Mouse (Mus musculus): ENCODE measurements at regions not wholly inside any gene's neighbourhood (a gene's known extent, or its start where the extent isn't known, plus 50 kb on each side); places are given as distances from the start of the nearest gene placed in this dataset.
"Not testable (repeated sequence)": the region's sequence is repeated elsewhere in the genome, so short reads cannot be mapped to it uniquely, and the experiment has no call there.

- DNase-seq = no peak
These were observed 62.5 kb upstream of the Cpm start for GRCm38 (mm10) chr10:117566648-117567378.

- DNase-seq = no peak
These were observed 63.1 kb upstream of the Cpm start for GRCm38 (mm10) chr10:117566204-117566603.

- DNase-seq = no peak
These were observed 63.7 kb upstream of the Cpm start for GRCm38 (mm10) chr10:117565529-117566086.

DNA sequence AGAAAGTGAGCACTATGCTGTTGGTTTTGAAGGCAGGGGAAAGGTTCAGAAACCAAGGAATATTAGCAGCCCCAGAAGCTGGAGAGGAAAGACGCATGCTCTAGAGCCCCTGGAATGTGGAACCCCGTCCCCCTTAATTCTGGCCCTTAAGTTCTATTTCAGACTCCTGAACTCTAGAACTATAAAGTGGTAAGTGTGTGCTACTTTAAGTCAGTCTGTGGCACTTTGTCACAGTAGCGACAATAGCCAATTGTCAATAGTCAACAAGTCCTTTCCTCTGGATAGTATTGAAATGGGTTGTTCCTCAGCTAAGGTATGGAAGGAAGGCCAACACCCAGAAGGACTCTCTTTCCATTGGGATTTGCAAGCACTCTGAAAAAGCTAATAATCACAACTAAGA is 64.2 kb upstream of the Cpm start:
- DNase-seq = no peak

DNA sequence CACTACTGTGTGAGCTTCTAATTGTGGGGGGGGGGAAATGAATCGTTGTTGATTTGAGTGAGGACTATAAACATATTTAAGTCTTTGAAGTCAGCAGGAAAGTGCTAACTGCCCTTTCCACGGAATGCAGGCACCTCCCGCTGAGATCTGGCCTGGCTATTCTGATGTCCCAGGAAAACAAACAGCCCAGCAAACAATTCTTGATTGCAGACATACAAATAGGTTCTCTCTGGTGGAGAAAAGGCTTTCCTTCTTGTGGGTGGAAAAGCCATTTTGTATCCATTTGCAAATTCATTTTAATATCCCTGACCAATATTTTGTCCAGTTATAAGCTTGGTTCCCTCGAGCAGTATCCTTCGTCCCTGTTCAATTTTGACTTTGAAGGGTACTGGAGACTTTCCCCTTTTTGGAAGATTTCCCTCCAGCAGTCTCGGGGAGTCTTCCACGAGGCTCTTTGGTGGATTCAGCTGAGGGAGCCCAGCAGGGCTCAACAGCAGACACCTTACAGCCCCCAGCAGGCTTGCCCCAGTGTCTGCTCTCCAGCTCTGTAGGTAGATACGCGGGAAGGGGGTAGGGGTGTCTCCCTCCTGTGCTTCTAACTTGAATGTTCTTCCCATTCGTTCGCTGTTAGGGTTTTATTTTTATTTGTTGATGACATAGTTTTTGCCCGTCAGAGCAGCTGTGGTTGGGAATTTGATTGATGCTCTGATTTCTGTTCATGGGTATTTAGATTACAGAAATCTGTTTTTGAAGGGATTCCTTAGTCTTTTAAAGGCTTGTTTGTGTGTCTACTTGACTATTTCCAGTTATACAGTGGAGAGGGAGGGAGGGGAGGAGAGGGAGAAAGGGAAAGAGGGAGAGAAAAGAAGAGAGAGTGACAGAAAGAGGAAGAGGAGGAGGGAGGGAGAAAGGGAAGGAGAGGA is 64.9 kb upstream of the Cpm start:
- DNase-seq = no peak

DNA sequence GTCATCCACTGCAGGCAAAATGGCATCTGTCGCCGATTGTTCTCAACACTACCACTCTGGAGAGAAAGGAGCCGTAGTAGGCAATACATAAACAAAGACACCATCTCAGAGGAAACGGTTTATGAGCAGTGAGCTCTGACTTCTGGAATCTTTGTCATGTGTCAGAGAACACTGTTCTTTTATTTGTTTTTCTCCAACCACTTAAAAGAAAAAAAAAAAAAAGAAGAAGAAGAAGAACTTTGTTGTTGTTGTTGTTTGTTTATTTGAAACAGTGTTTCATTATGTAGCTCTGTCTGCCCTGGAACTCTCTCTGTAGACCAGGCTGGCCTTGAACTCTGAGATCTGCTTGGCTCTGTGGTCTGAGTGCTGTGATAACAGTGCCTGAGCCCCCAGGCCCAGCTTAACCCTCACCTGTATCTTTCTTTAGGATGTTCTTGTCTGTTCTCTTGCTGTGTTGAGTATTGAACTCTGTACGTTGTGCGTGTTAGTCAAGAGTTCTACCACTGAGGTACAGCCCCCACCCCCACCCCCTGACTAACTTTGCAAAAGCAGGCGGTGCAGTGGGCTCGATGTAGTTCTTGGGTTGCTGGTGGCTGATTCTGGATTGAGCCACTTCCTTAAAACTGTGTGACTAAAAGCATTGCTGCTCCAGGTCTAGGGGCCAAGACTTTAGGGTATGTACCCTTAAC is 65.7 kb upstream of the Cpm start:
- DNase-seq = no peak

GRCm38 (mm10) chr10:117562850-117563248 is 66.5 kb upstream of the Cpm start:
- not testable (repeated sequence) for DNase-seq

GRCm38 (mm10) chr10:117561909-117562849 is 67.1 kb upstream of the Cpm start:
- no peak for DNase-seq

DNA sequence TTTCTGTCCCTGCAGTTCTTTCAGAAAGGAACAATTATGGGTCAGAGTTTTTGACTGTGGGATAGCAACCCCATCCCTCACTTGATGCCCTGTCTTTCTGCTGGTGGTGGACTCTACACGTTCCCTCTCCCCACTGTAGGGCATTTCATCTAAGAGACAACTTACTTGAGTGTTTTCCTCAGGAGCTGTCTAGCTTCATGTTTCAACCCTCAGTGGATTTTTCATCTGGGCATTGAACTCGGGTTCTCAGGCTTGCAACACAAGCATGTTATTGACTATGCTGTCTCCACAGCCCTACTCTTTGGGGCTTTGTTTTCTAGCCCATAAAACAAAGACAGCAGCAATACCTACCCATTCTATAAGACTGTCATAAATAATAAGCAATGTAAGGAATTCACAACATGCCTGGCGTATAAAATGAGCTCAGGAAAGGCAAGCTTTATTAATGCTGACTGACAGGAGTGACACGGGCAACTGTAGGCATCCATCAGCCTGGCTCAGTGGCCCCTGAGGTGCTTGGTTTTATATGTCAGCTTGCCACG is 68.0 kb upstream of the Cpm start:
- DNase-seq = no peak

- no peak for DNase-seq
These were observed 68.7 kb upstream of the Cpm start for GRCm38 (mm10) chr10:117560396-117561278.

DNA sequence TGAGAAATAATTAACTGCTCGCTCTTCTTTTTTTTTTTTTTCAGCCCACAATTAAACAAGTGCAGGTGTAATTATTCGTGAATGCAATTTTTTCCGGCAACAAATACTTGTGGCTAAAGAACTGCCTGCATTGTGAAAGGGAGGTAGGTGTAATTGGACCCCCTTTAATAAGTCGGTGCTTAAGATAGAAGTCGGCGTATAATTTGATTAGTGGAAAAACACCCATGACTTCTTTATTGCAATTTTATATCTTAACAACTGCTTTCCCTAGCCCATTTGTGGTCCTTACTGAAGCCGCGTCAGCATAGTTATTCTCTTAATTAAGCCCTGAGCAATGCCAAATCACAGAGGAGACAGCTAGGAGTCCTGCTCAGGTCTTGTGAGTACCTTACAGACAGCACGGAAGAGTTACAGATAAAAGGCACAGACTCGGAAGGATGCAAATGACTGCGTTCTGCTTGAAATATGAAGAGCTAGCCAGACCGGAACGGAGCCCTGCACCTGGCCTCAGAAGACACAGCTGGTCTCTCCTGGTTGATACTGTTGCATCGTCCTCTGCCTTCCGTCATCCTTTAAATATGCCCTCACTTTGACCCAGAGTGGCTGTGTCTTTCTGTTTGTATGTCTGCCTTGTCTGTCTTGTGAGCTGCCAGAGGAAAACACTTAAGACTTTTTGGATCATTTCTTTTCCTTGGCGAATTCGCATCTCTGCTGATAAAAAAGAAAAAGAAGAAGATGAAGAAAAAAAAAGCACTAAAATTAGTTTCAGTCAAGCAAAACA is 69.5 kb upstream of the Cpm start:
- DNase-seq = no peak

DNA sequence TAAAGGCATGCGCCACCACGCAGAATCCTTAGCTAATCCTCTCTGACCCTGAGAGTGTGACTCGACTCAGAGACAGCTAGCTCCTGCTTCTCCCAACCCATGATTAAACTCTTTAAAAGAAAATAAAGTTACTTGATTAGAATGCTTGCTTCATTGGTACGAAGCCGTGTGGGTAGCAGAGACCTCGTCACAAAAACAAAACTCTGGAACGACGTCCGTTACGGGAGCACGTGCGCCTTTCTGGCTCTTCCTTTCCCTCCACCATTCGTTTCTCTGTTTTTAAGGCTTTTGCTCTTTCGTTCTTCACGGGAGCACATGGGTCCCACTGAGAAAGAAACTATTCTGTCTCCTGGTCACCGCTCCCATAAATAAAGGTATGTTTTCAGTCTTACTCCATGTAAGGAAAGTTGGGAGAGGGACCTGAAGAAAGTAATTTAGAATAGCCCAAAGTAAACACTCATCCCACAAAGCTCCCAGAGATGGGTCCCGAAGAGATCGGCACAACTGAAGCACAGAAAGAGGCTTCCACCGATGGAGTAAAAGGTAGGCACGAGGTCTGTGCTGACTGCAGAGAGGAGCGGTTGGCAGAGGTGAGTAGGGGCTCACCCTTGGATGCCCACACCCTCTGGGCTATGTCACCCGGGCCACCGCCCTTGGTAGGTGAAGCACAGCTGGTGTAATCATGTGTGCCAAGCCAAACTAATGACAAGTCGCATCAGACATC is 70.2 kb upstream of the Cpm start:
- DNase-seq = no peak

GRCm38 (mm10) chr10:117558292-117558800 is 71.0 kb upstream of the Cpm start:
- DNase-seq = no peak

- DNase-seq = no peak
These were observed 71.6 kb upstream of the Cpm start for GRCm38 (mm10) chr10:117557666-117558065.

- no peak for DNase-seq
These were observed 72.3 kb upstream of the Cpm start for GRCm38 (mm10) chr10:117556851-117557542.

DNA sequence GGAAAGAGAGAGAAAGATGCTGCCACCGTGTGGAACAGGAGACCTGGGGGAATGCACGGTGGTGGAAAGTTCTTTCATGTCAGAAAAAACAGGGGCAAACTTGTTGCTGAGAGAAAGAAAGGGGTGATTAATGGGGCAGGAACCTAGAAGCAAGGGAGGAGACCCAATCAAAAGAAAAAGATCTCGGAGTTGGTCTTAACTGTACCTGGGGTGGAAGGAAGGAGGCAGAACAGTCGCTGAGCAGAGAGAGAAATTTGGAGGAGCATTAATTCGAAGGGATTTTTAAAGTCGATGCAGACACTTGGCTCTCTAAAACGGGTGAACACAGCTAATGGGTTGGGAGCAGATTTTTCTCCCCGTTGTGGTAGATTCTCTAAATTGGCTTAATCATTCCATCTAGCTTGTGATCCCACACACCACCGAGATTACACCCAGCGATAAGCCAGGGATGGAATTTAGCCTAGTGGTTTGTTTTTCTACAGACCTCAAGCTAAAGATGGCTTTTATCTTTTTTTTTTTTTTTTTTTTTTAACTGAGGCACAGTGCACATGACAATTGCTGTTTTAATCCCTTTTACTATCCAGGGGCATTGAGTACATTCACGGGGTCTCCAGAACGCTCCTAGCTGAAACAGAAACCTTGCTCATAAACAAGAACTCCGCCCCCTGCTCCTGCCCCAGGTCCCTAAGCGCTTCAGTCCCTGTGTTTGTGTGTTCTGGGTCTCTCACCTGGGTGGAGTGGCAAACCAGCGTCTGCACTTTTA is 73.1 kb upstream of the Cpm start:
- no peak for DNase-seq

DNA sequence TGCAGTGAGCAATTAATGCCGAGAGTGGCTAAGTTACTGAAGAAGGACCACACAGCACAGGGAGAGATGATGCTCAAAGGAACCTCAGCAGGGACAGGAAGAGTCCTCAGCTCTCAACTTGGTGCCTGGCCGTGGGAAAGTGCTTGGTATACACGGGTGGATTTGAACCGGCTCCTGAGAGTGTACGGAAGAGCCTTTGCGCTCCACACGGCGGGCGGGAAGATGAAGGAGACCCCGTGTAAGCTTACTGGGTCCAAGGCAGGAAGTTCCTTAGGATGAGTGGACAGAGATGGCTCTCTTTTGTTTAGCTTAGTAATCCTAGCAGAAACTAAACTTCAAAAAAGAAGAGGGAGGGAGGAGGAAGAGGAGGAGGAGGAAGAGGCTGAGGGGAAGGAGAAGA is 73.8 kb upstream of the Cpm start:
- DNase-seq = no peak
